Mouse (Mus musculus) left cerebral cortex, postnatal 25 days (tissue): Measurements from ENCODE around the gene Zfp697. TPM values are rescaled to one million over a fixed set of nuclear protein-coding genes. Genes with fewer than 3 reads are reported as not detected.
A peak's percentile ranks its signal among the peaks of the same experiment; 100 is the strongest.
"Not testable (repeated sequence)": the region's sequence is repeated elsewhere in the genome, so short reads cannot be mapped to it uniquely, and the experiment has no call there.

Source experiments
- DNase-seq, 2 experiments: peaks; one replicate each; pipeline ENCODE4 v3.0.0; 2022; ENCODE audit warnings: low spot score in 2 of 2, mixed read lengths in 1 of 2
- intact Hi-C: fragments of 180-260 bp; cut with DNase I; formaldehyde crosslinking; loops from one replicate; pipeline ENCODE4 v1.15.1; 2025
- total RNA-seq, 2 experiments: library from RNA; stranded (reverse); gene quantifications; 2 replicates each; pipeline ENCODE4 v1.2.3; 2021

Zfp697 gene
- total RNA-seq, 2 experiments from 2014 or later = 33.6 to 34.9 TPM

DNA sequence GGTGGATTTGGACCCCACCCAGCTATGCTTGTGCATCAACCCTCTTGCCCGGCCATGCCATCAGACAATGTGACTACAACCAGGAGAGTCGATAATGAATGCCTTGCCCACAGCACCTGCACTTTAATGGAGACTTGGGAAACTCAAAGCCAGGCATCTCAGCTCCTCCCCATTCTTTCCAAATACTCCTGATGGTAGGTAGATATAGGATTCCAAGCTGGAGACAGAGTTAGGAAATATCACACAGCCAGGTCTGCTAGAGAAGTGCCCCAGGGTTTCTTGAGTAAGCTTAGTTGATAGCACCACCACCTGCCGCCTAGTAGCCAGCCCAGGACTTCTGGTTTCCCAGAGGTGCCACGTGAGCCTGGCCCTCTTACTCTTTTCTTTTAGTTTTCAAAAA lies 15.4 kb upstream of the Zfp697 start:
- no peak for DNase-seq
- intact Hi-C loops = no loop called here

DNA sequence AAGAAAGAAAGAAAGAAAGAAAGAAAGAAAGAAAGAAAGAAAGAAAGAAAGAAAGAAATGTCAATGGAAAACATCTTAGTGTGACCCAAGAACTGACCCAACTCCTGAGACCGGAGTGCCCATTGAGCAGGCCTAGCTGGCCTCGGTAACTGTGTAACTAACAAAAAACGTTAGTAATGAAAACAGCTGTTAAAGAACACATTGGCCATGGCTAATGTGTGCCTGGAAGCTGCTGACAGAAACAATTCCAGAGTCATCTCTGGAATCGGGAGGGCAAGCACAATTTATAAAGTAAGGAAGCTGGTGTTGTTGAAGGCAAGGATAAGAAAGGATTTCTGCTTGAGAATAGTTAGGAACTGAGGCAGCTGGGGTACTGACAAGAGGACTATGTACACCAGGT lies 14.0 kb upstream of the Zfp697 start:
- intact Hi-C loops = no loop called here
- no peak for DNase-seq

DNA sequence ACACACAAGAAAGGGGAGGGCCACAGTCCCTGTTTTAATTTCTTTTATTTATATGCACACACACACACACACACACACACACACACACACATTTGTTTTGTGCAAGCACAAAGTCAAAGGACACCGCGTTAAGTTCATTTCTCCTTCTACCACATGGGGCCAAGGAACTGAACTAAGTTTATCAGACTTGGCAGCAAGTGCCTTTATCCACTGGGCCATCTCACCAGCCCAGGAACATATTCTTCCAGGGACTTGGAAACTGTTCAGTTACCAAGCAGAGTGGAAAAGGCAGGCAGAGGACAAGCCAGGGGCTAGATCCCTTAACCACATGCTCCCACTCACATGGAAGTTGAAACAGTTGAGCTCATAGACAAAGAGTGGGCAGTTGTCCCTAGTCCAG lies 13.5 kb upstream of the Zfp697 start:
- DNase-seq = no peak

DNA sequence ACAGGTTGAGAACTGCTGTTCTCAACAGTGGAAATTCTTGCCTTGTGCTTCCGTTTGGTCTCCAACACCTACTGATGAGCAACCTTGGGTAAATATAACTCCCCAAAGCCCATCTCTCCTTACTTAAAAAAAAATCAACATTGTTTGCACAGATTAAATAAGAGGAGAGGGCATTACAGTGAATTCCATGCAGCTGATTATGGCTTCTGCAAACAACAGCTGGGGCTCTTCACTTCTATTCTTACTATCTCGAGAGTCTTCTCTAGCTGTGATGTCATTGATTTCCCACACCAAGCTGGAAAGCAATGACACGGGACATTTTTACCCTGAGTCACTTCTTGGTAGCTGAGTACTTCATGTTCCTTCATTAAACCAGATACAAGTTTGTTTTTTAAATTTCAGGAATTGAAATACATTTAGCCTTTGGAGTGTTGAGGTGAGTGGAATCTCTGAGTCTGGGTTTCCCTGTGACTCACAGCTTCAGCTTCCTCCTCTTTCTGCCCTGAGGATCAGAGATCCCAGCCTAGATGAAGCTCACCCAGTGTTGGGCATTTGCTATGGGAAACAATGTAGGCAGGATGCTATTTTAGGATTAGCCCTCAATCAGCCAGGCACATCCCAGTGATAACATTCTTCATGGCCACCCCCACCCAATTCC lies 8.1 kb upstream of the Zfp697 start:
- DNase-seq = no peak
- intact Hi-C loops = no loop called here

More for the DNA sequence above, 13.5 kb upstream of the Zfp697 start:
- intact Hi-C loops = no loop called here

DNA sequence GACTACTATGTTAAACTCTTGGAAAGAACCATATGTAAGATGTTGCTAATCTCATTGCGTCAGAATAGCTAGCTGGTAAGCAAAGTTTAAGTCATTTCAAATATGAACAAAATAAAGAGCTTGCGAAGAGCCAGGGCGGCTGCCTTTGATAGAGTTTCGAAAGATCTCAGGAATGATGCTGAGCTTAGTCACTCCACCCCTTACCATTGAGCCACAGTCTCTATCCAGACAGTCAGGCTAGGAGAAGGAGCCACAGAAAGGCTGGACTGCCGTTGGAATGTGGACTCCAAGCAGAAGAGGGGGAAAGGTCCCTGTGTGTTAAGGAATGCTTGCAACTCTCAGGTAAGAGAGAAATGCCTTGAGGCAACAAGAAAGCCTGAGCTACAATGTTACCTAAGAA lies 7.3 kb upstream of the Zfp697 start:
- intact Hi-C loops = no loop called here
- DNase-seq = no peak

DNA sequence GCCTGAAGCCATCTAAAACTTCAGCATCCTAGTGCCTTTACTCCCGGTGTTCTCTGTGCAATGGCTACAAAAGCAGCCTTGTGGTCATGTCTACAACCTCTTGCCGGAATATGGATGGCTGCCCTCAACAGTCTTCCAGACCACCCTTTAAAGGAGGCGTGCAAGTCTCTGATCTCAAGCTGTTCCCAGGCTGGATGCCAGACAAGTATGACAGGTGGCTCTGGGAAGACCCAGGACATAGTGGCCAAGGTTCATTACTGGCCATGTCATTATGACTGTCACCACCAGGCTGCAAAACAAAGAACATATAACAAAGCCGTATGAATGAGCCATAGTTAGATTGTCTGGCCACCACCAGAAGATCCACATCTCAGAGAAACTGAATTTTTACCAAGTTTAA lies 4.0 kb upstream of the Zfp697 start:
- DNase-seq = no peak
- intact Hi-C loops = no loop called here

DNA sequence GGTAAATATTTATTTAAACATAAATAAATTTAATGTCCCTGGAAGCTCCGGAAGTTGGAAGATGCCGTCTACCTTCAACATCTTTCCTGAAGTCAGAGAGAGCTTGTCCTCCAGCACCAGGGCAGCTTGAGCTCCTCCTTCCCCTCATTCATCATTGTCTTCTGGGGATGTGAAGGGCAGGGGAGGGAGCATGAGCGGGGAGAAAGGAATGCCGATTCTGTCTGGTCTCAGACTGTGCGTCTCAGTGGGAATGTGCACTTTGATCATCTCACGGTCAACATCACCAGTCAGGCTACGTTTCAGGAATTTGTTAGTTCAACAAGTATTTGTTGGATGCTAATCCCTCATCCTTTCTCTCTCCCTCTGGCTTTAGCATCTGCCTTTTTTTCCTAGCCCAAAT lies 3.0 kb upstream of the Zfp697 start:
- intact Hi-C loops = no loop called here
- DNase-seq = no peak

DNA sequence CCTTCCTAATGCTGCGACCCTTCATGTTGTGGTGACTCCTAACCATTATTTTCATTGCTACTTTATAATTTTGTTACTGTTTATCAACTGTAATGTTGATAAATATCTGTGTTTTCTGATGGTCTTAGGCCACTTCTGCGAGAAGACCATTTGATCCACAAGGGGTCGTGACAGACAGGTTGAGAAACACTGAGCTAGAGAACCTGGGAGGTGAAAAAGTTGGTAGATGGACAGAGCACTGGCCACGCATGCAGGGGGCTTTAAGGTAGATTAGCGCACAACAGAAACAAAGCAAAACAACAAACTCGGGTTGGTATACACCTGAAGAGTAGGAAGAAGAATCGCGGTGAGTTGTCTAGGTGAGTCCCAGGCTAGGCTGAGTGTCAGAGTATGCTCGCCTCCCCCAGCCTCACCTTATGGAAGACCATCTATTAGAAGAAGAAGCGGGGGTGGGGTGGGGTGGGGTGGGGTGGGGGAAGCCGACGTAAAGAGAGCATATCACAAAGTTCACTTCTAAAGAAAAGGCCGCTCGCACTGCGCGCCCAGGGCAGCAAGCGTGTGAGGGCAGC lies 500 bp upstream of the Zfp697 start:
- intact Hi-C loops = loop anchor here (2.0 kb wide), 2 partner anchors 37 to 45 kb away; no protein-coding TSS in a partner anchor
- no peak for DNase-seq

DNA sequence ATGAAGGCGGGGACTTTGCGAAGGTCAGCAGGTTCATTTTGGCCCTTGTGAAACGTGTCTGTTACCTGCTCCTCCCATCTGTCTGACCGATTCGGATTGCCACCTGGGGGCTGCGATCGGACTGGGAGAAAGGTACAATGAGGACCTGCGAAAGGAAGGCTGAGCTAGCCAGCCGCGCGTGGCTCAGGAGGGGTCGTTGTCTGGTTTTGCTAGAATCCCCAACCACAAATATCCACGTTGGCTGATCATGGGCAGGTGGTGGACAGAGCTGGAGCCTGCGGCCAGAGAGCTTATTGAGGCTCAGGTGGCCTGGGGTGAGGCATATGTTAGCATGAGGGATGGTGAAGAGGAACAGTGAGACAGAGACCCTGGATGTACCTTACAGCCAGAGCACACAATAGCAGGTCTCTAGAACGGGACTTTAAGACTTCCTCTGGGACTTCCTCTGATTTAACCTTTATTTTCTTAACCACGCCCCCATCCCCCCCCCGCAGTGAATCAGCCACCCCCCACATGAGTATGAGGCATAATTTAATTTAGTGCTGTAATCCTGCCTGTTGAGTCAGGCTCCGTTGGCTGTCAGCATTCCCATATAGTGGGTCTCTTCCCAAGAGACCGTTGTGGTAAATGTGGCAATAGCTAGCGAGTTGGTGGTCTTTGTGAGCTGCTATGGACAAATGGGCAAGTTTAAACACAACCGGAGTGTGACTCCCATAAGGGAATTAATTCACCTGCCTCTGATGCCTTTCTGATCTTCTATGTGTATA lies 946 bp downstream of the Zfp697 start:
- peak in 1 of 2 experiments; percentile 25 for DNase-seq
- intact Hi-C loops = loop anchor here (2.0 kb wide), 2 partner anchors 36 to 44 kb away; no protein-coding TSS in a partner anchor

DNA sequence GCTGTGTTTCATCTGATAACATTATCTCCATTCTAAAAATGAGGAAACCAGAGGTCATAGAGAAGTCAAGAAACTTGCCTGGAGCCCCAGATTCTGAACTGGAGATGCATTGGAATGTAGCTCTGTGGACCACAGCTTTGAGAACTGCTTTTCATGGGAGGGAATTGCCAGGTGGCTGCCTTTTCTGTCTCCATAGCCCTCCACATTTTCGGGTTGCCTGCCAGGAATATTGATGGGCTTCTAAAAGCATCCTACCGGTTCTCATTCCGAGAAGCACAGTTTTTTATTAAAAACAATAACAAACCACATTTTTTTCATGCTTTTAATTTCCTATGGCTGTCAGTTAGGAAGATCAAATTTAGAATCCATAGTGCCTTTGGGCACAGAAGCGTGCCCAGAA lies 4.8 kb downstream of the Zfp697 start:
- intact Hi-C loops = no loop called here
- DNase-seq = peak in 1 of 2 experiments; percentile 54

DNA sequence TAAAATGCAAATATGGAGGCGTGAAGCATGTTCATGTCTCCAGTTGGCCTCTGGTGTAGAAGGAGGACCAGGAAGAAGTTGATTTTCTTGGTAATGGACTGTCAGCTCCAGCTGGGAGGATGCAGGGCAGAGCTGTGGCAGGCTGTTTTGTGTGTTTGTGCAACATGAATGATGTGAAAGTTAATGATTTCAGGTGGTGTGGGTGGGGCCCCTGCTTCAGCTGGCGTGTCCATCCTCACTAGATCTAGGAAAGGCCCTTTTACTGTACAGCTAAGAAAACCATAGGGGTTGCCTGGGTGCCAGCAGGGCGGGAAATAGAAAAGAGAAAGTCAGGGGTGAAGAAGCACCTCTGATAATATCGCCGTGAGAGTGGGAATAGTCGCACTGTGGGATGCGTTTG lies 5.5 kb downstream of the Zfp697 start:
- intact Hi-C loops = no loop called here
- DNase-seq = no peak

DNA sequence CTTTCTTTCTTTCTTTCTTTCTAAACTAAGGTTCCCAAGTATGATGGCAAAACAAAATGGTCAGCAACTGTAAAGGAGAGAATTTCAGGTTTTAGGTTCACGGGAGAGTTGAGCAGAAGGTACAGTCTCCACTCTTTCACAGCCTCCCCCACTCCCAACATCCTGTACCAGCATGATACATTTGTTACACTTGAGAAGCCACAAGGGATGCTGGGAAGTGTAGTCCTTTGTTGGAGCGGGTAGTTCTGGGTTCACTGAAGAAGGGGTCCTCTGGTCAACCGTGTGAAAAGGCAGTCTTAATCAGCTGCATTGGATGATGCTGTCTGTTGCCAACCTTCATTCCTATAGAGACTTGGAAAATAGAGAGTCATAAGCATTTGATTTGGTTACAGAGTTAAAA lies 7.0 kb downstream of the Zfp697 start:
- DNase-seq = no peak

DNA sequence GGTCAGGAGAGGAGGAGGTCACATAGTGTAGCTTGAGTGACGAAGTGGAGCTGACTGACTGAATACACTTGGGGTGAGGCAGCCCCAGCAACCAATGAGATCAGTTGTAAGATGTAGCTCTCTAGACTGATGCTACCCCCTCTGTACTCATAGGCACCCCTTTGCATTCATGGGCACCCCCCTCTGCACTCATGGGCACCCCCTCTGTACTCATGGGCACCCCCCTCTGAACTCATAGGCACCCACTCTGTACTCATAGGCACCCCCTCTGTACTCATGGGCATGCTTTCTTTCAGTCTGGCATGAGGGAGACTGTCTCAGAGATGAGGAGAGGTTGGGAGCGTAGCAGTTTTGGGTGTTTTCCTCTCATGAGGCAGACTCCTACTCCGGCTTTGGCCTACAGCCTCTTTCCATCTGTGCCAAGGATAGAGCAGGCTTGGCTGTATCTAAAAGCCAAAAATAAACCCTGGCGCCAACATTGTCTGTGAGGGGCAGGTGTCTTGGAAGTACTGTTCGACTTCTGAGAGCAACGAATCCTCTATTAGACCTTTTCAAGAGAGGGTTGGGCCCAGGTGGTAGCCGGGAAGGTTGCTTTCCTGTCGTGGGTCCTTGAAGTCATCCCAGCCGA lies 22.1 kb downstream of the Zfp697 start:
- intact Hi-C loops = loop anchor here (10.0 kb wide), 2 partner anchors 1440 to 1470 kb away; no protein-coding TSS in a partner anchor
- DNase-seq = peak in 1 of 2 experiments; percentile 49

More for the DNA sequence above, 7.0 kb downstream of the Zfp697 start:
- intact Hi-C loops = no loop called here

DNA sequence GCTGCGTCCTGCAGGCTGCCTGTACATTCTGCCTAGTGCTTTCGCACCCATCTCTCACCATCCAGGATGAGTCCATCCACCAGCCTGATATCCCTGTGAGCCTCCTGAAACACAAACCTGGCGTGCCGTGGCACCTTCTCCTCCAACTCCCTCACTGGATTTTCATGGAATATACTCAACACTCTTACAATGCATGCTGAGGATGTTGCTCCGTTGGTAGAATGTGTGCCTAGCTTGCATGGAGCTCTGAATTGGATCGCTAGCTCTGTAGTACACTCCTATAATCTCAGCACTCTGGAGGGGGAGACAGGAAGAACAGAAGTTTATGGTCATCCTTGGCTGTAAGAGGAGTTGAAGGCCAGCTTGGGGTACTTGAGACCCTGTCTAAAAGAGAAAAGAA lies 23.6 kb downstream of the Zfp697 start:
- not testable (repeated sequence) for DNase-seq
- intact Hi-C loops = loop anchor here (10.0 kb wide), 2 partner anchors 1441 to 1471 kb away; no protein-coding TSS in a partner anchor

DNA sequence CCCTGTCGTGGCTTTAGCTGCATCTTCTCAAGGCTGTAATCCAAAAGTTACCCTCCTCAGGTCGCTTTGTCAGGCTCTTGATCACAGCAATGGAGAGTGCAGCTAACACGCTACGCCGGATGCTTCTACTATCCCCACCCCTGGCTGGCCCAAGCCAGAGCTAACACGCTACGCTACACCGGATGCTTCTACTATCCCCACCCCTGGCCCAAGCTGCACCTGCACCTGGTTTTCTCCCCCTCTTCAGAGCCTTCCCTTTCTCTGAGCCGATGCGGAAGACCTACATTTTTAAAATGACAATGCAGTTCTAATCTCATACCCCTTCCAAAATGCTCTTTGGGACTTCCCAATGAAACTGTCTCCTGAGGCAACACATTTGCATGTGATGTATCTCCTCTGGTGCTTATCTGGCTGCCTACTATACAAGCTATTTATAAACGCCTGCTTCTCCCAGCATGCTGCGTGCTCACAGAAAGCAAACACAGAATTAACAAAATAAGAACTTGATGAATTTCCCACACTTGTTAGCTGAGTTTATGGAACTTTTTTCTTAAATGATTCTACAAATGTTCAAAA lies 24.4 kb downstream of the Zfp697 start:
- DNase-seq = peak in 1 of 2 experiments; percentile 64
- intact Hi-C loops = loop anchor here (10.0 kb wide), 2 partner anchors 1442 to 1472 kb away; no protein-coding TSS in a partner anchor

DNA sequence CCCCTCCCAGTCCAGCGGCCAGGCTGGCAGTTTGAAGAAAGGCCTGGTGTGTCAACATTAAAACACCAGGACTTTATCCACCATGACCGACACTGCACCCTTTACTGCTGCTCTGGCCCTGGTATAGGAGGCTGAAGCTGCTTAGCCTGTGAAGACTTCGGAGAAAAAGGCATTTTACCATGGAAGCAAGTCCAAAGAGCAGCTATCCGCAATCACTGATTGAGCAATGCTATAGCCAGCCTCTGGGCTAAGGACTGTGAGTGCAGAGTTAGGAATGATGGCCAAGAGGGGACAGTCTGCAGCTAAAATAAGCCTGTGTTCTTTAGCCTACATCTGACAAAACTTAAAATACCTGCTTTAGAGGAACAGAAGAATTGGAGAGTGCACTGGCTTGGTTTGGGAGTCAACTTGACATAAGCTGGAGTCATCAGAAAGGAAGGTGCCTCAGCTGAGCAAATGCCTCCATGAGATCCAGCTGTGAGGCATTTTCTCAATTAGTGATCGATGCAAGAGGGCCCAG lies 25.1 kb downstream of the Zfp697 start:
- DNase-seq = not testable (repeated sequence)
- intact Hi-C loops = loop anchor here (10.0 kb wide), 2 partner anchors 1443 to 1473 kb away; no protein-coding TSS in a partner anchor

DNA sequence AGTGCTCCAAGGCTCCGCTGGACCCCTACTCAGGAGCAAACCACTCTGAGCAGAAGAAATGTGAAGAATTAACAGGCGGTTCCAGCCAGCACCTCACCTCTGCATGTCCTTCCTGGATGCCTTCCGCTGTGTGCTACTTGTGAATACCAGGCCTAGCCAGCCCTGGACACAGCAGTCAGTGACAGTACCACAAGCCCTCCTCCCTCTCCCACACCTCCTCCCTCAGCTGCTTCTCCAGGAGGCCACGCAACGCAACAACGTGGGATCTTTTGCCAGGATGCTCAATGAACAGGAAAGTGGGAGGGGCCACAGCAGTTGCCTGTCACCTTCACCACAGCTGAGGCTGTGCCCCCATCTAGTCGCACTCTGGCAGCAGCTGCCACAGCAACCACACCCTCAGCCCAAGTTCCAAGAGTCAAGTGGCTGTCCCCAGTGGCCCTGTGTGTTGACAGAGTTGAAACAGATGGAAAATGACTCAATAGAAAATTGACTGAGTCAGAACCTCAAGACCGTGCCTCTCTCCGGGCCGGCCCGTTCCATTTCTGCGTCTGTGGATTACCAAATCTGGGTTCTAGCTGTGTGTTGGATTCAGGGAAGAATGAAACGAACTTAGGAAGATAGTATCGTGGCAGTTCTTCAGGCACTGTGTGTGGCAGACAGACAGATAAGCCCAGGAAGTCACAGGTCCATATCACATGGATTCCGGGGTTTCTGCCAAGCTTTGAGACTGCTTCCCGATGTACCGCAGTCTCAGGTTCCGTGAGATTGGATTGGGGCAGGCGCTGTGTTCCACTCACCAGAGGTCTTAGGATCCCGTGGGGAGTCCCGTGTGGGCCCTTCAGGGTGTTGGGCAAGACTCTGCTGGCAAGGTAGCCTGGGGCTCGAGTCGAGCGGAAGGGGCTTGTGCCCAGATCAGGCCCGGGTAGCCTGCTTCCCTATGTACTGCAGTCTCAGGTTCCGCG lies 28.6 kb downstream of the Zfp697 start:
- intact Hi-C loops, DNase-seq: not testable (repeated sequence)

DNA sequence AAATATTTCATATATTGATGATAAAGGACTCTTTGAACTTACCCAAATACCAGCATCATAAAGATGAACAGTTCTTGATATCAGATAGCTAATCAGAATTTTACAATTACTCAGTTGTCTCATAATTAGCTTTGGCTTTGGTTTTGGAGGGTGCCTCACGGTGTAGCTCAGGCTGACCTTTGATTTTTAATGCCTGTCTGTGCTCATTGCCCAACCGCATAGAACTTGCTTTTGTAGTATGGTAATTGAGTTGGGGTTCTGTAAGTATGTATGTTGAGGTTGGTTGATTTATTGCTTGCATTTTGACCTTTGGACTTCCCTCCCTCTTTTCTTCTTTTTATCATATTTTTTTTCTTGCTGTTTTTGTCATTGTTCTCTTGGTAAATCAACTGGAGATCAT lies 31.5 kb downstream of the Zfp697 start:
- intact Hi-C loops = loop anchor here (2.0 kb wide), 1 partner anchor 19 kb away; no protein-coding TSS in a partner anchor
- DNase-seq = no peak
